Mouse (Mus musculus) activated CD4-positive, CD25-positive, alpha-beta regulatory T cell (primary cell): ENCODE results near the gene Nemp1. TPM values are rescaled to one million over a fixed set of nuclear protein-coding genes. Genes with fewer than 3 reads are reported as not detected.

Experiments used
- polyA plus RNA-seq, 2 experiments: library from polyadenylated mRNA; unstranded; fragments of 100-300 nt; shearing (Covaris generic); gene quantifications; one replicate each; pipeline ENCODE4 v1.2.1; 2017

Gene Nemp1
- polyA plus RNA-seq: 1 to 10 TPM; 5.5 to 6.7 TPM

GRCm38 (mm10) chr10:127666501-127667268 is at the start of gene Nemp1:
Nemp1 (plus strand) TSS chr10:127666901.

GRCm38 (mm10) chr10:127620406-127621190 is 46.1 kb upstream of the Nemp1 start, which contains the start of gene Lrp1:
Lrp1 (minus strand) TSS chr10:127621148.

GRCm38 (mm10) chr10:127642772-127643552 is 23.7 kb upstream of the Nemp1 start, which contains the start of gene Stat6:
Stat6 (plus strand) TSS chr10:127642986.

GRCm38 (mm10) chr10:127668093-127669050 is 1.7 kb downstream of the Nemp1 start, which contains the start of gene Nab2:
Nab2 (minus strand) TSS chr10:127668568.

GRCm38 (mm10) chr10:127704766-127705220 is 38.1 kb downstream of the Nemp1 start, which contains the start of gene Myo1a:
Myo1a (plus strand) TSS chr10:127705170.

GRCm38 (mm10) chr10:127724178-127724577 is 57.5 kb downstream of the Nemp1 start, which contains the start of gene Tac2:
Tac2 (plus strand) TSS chr10:127724478.

GRCm38 (mm10) chr10:127739083-127739660 is 72.5 kb downstream of the Nemp1 start, which contains the start of gene Zbtb39:
Zbtb39 (plus strand) TSS chr10:127739538.

Other genes with a start within 250 kb of the Nemp1 start
- under 1 TPM in 1 of 2 experiments, not detected in 1; 0.11 TPM for gene Stac3, start 165.2 kb upstream of the Nemp1 start, polyA plus RNA-seq
- gene Ndufa4l2, start 151.9 kb upstream of the Nemp1 start, polyA plus RNA-seq: under 1 TPM in 1 of 2 experiments, not detected in 1; 0.41 TPM
- 10 to 100 TPM; 62.8 to 70.2 TPM for gene Shmt2, start 144.5 kb upstream of the Nemp1 start, polyA plus RNA-seq
- not detected for gene Nxph4, start 132.3 kb upstream of the Nemp1 start, polyA plus RNA-seq
- gene Lrp1, start 45.8 kb upstream of the Nemp1 start, polyA plus RNA-seq: 1 to 10 TPM in 1 of 2 experiments, under 1 TPM in 1; 0.76 to 2.4 TPM
- gene Stat6, start 23.9 kb upstream of the Nemp1 start, polyA plus RNA-seq: 100 to 1,000 TPM; 127 to 180 TPM
- gene Nab2, start 1.7 kb downstream of the Nemp1 start, polyA plus RNA-seq: 10 to 100 TPM; 31.4 to 62.9 TPM
- gene Myo1a, start 38.3 kb downstream of the Nemp1 start, polyA plus RNA-seq: not detected
- gene Tac2, start 57.6 kb downstream of the Nemp1 start, polyA plus RNA-seq: not detected
- gene Zbtb39, start 72.6 kb downstream of the Nemp1 start, polyA plus RNA-seq: under 1 TPM; 0.17 to 0.36 TPM
- under 1 TPM in 1 of 2 experiments, not detected in 1; 0.34 TPM for gene Gpr182, start 84.8 kb downstream of the Nemp1 start, polyA plus RNA-seq
- under 1 TPM; 0.11 to 0.21 TPM for gene Rdh1, start 92.8 kb downstream of the Nemp1 start, polyA plus RNA-seq
- 1 to 10 TPM in 1 of 2 experiments, not detected in 1; 1.4 TPM for gene Rdh16f1, start 92.9 kb downstream of the Nemp1 start, polyA plus RNA-seq
- gene Rdh9, start 109.5 kb downstream of the Nemp1 start, polyA plus RNA-seq: under 1 TPM in 1 of 2 experiments, not detected in 1; 0.52 TPM
- under 1 TPM in 1 of 2 experiments, not detected in 1; 0.32 TPM for gene Rdh16, start 134.3 kb downstream of the Nemp1 start, polyA plus RNA-seq
- not detected for gene Rdh19, start 183.0 kb downstream of the Nemp1 start, polyA plus RNA-seq
- not detected for gene Rdh16f2, start 199.6 kb downstream of the Nemp1 start, polyA plus RNA-seq
- under 1 TPM in 1 of 2 experiments, not detected in 1; 0.29 TPM for gene Rdh7, start 221.9 kb downstream of the Nemp1 start, polyA plus RNA-seq
- gene Sdr9c7, start 231.6 kb downstream of the Nemp1 start, polyA plus RNA-seq: not detected